Mouse (Mus musculus) B cell, adult (primary cell): Measurements from ENCODE around the gene Gsn. TPM values are rescaled to one million over a fixed set of nuclear protein-coding genes. Genes with fewer than 3 reads are reported as not detected.

Experiments used
- total RNA-seq: library from RNA; stranded (reverse); gene quantifications from 4 replicates; pipeline ENCODE4 v1.2.4, GENCODE M21; 2023; ENCODE audit not compliant: inconsistent age

Gsn gene
- 80.8 to 89.9 TPM (median 85.6 TPM) in 4 replicates for total RNA-seq

GRCm38 (mm10) chr2:35255885-35256833 lies at the start of gene Gsn:
Gene Gsn, plus strand, starts transcription at chr2:35256380.

GRCm38 (mm10) chr2:35336388-35337280 lies 80.5 kb downstream of the Gsn start, which contains the start of gene Stom:
Gene Stom, minus strand, starts transcription at chr2:35336976.

Other genes with a start within 250 kb of the Gsn start
- gene Hc, start 194.9 kb upstream of the Gsn start, total RNA-seq: not detected in 4 replicates
- 0.51 to 1.2 TPM (median 0.96 TPM) in 4 replicates for gene AI182371, start 154.8 kb upstream of the Gsn start, total RNA-seq
- 113 to 127 TPM (median 122 TPM) in 4 replicates for gene Cntrl, start 146.9 kb upstream of the Gsn start, total RNA-seq
- gene Rab14, start 55.3 kb upstream of the Gsn start, total RNA-seq: 184 to 210 TPM (median 191 TPM) in 4 replicates
- gene Stom, start 80.6 kb downstream of the Gsn start, total RNA-seq: 6.9 to 8.3 TPM (median 7.6 TPM) in 4 replicates
- gene 4930568D16Rik, start 111.3 kb downstream of the Gsn start, total RNA-seq: not detected in 4 replicates
- 0.87 to 1.0 TPM in 2 of 4 replicates, not detected in the others for gene 4930402F06Rik, start 140.8 kb downstream of the Gsn start, total RNA-seq
- gene Ggta1, start 206.9 kb downstream of the Gsn start, total RNA-seq: 68.0 to 78.0 TPM (median 73.9 TPM) in 4 replicates